Mouse (Mus musculus) E14TG2a.4 (cell line): ENCODE results near the gene Abr.

ENCODE experiments used
- CTCF ChIP-seq: conservative IDR thresholded peaks from 2 replicates; pipeline ENCODE4 v1.5.1; 2014; ENCODE audit warnings: low read length
- NANOG ChIP-seq: IDR thresholded peaks from 2 replicates; pipeline ENCODE4 v1.6.1; 2014; ENCODE audit warnings: borderline replicate concordance, low read length, mixed read lengths
- POU5F1 ChIP-seq: IDR thresholded peaks from 2 replicates; pipeline ENCODE4 v1.6.1; 2014; ENCODE audit warnings: low read length, borderline replicate concordance

- TF ChIP-seq POU5F1 (no peak), CTCF (no peak), NANOG (no peak)
These were observed 132.7 kb downstream of the Abr start for GRCm38 (mm10) chr11:76489407-76489806.
